Mouse (Mus musculus): Measurements from ENCODE around the gene Mgst1. TPM values are rescaled to one million over a fixed set of nuclear protein-coding genes. Genes with fewer than 3 reads are reported as not detected.

Mgst1 gene
- 8.7 TPM in 1 of 2 replicates, not detected in the other for total RNA-seq (2014; fragmentation: Nextera tagmentation)
- total RNA-seq (2017) = 4.4 TPM in 1 of 2 replicates, not detected in the other

- no peak for ATAC-seq (replicated peaks; ENCODE audit: low FRiP score, low TSS enrichment, poor library complexity, severe bottlenecking)
Observed at GRCm38 (mm10) chr6:138139930-138140329, at the start of gene Mgst1. Gene Mgst1 (plus strand): TSS chr6:138140316.

- ATAC-seq (replicated peaks; ENCODE audit: low FRiP score, low TSS enrichment, poor library complexity, severe bottlenecking) = no peak
Observed at GRCm38 (mm10) chr6:138092432-138092831, 47.7 kb upstream of the Mgst1 start.

- ATAC-seq (replicated peaks; ENCODE audit: low FRiP score, low TSS enrichment, poor library complexity, severe bottlenecking) = no peak
Observed at GRCm38 (mm10) chr6:138095060-138095459, 45.1 kb upstream of the Mgst1 start.

- ATAC-seq (replicated peaks; ENCODE audit: low FRiP score, low TSS enrichment, poor library complexity, severe bottlenecking) = no peak
Observed at GRCm38 (mm10) chr6:138099646-138100045, 40.5 kb upstream of the Mgst1 start.

- ATAC-seq (replicated peaks; ENCODE audit: low FRiP score, low TSS enrichment, poor library complexity, severe bottlenecking) = no peak
Observed at GRCm38 (mm10) chr6:138101843-138102242, 38.3 kb upstream of the Mgst1 start.

GRCm38 (mm10) chr6:138102940-138103339 lies 37.2 kb upstream of the Mgst1 start:
- ATAC-seq (replicated peaks; ENCODE audit: low FRiP score, low TSS enrichment, poor library complexity, severe bottlenecking) = no peak

GRCm38 (mm10) chr6:138104559-138104958 lies 35.6 kb upstream of the Mgst1 start:
- ATAC-seq (replicated peaks; ENCODE audit: low FRiP score, low TSS enrichment, poor library complexity, severe bottlenecking) = no peak

GRCm38 (mm10) chr6:138117496-138117895 lies 22.6 kb upstream of the Mgst1 start:
- ATAC-seq (replicated peaks; ENCODE audit: low FRiP score, low TSS enrichment, poor library complexity, severe bottlenecking) = no peak

- ATAC-seq (replicated peaks; ENCODE audit: low FRiP score, low TSS enrichment, poor library complexity, severe bottlenecking) = no peak
Observed at GRCm38 (mm10) chr6:138128392-138129335, 11.5 kb upstream of the Mgst1 start.

- no peak for ATAC-seq (replicated peaks; ENCODE audit: low FRiP score, low TSS enrichment, poor library complexity, severe bottlenecking)
Observed at GRCm38 (mm10) chr6:138130541-138130940, 9.6 kb upstream of the Mgst1 start.

- ATAC-seq (replicated peaks; ENCODE audit: low FRiP score, low TSS enrichment, poor library complexity, severe bottlenecking) = peak; percentile 75
Observed at GRCm38 (mm10) chr6:138140336-138140735, 220 bp downstream of the Mgst1 start.

GRCm38 (mm10) chr6:138141111-138141592 lies 1.0 kb downstream of the Mgst1 start:
- 0 out of 2 replicates have a peak, but pooled peaks have one; percentile 42 for ATAC-seq (replicated peaks; ENCODE audit: low FRiP score, low TSS enrichment, poor library complexity, severe bottlenecking)

- ATAC-seq (replicated peaks; ENCODE audit: low FRiP score, low TSS enrichment, poor library complexity, severe bottlenecking) = no peak
Observed at GRCm38 (mm10) chr6:138142604-138143003, 2.5 kb downstream of the Mgst1 start.

- ATAC-seq (replicated peaks; ENCODE audit: low FRiP score, low TSS enrichment, poor library complexity, severe bottlenecking) = no peak
Observed at GRCm38 (mm10) chr6:138143450-138143849, 3.3 kb downstream of the Mgst1 start.

GRCm38 (mm10) chr6:138153111-138153510 lies 13.0 kb downstream of the Mgst1 start:
- peak; percentile 67; the same call in 1 of the 2 replicates for ATAC-seq (replicated peaks; ENCODE audit: low FRiP score, low TSS enrichment, poor library complexity, severe bottlenecking)

GRCm38 (mm10) chr6:138163920-138164319 lies 23.8 kb downstream of the Mgst1 start:
- no peak for ATAC-seq (replicated peaks; ENCODE audit: low FRiP score, low TSS enrichment, poor library complexity, severe bottlenecking)

- no peak for ATAC-seq (replicated peaks; ENCODE audit: low FRiP score, low TSS enrichment, poor library complexity, severe bottlenecking)
Observed at GRCm38 (mm10) chr6:138171480-138172224, 31.5 kb downstream of the Mgst1 start.
